ENCODE assay signal across 21 mouse cellular contexts in the genomic region with DNA sequence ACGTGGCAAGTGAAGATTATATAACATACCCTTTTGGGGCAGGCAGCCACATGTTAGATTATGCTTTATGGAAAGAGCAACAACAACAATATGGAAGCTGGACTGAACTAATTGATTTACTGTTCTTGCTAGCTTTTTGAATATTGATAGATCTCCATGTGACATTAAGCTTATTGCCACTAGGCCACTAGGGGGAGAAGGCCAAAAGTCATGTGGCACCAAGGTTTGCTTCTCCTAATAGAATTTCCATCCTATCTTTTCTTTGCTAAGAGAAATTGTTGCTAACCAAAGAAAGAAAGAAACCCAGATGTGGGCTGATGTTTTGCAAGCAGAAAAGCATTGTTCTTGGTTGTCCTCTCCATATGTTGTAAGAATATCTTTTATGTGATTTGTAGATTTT.
DNase-seq lines count a peak whose midpoint lies in the region; ATAC-seq and TF ChIP-seq lines count a peak whose summit lies in the region.
"Had no signal": no experiment of that assay in that cellular context is flagged by ENCODE, and none has a peak within 500 bp of the region (broad histone marks: within the 10 kb centered on the region; RNA-seq: fewer than 3 reads in every experiment).

No protein-coding gene starts in this region.

- H3K4me3 ChIP-seq in kidney, postnatal 0 days (replicated peaks; ENCODE audit: low read depth, low read length) = no peak overlapping the region
- no peak overlapping the region for H3K4me3 ChIP-seq in kidney, embryonic 15.5 days (replicated peaks)
- H3K4me3 ChIP-seq in CH12.LX (replicated peaks in 1 of 3; ENCODE audit: low read depth in 2 of 3, low read length in 2 of 3, poor library complexity in 1 of 3) = no peak overlapping the region
- no peak overlapping the region for H3K4me3 ChIP-seq in E14TG2a.4 (replicated peaks; ENCODE audit: low read length)
- no peak overlapping the region for H3K4me3 ChIP-seq in stomach, postnatal 0 days (ENCODE audit: low read depth, low read length)
- H3K4me3 ChIP-seq: embryonic facial prominence, embryonic 15.5 days; erythroblast, embryonic 14.5 days; forebrain, embryonic 10.5 days; forebrain, embryonic 15.5 days; heart, adult 2 months; heart, embryonic 12.5 days; hindbrain, embryonic 10.5 days; hindbrain, embryonic 15.5 days had no signal

- H3K79me2 ChIP-seq in CH12.LX (replicated peaks; ENCODE audit: control insufficient read depth, extremely low read depth, insufficient read depth, poor library complexity, severe bottlenecking) = no peaks in the 10 kb centered on the region

- TF ChIP-seq EP300 in CH12.LX (IDR thresholded peaks at IDR 0.05; ENCODE audit: low read length) = no peak
- no peak for TF ChIP-seq EP300 in stomach, postnatal 0 days (optimal IDR thresholded peaks at IDR 0.05)

- peak; percentile 17 for TF ChIP-seq RAD21 in CH12.LX (IDR thresholded peaks at IDR 0.05; ENCODE audit: low read depth, low read length)

- H3K27ac ChIP-seq in kidney, postnatal 0 days = no peak overlapping the region
- H3K27ac ChIP-seq in kidney, embryonic 15.5 days = no peak overlapping the region
- no peak overlapping the region for H3K27ac ChIP-seq in CH12.LX (ENCODE audit: insufficient read depth, low read depth)
- H3K27ac ChIP-seq in stomach, postnatal 0 days (replicated peaks) = no peak overlapping the region
- H3K27ac ChIP-seq: embryonic facial prominence, embryonic 15.5 days; forebrain, embryonic 10.5 days; forebrain, embryonic 15.5 days; heart, adult 2 months; hindbrain, embryonic 10.5 days; hindbrain, embryonic 15.5 days had no signal

- no peaks in the 10 kb centered on the region for H3K4me1 ChIP-seq in kidney, postnatal 0 days (replicated peaks; ENCODE audit: insufficient read depth, low read length)
- H3K4me1 ChIP-seq in kidney, embryonic 15.5 days = no peaks in the 10 kb centered on the region
- H3K4me1 ChIP-seq in CH12.LX (ENCODE audit: control insufficient read depth in 1 of 2, insufficient read depth in 2 of 2) (no peaks in the 10 kb centered on the region), E14TG2a.4 (replicated peaks; ENCODE audit: low read depth, low read length) (peaks cover 7% of the 10 kb centered on the region)
- no peaks in the 10 kb centered on the region for H3K4me1 ChIP-seq in stomach, postnatal 0 days (replicated peaks; ENCODE audit: control insufficient read depth, insufficient read depth)
- H3K4me1 ChIP-seq: embryonic facial prominence, embryonic 15.5 days had no signal

- no peak for DNase-seq in kidney, postnatal 0 days (ENCODE audit: low spot score)
- peak; percentile 23 for DNase-seq in CH12.LX (ENCODE audit: extremely low read depth)
- no peak for DNase-seq in stomach, postnatal 0 days (ENCODE audit: low spot score)
- no peak for DNase-seq in right cerebral cortex, adult 18-20 months
- DNase-seq: adrenal gland, adult 2 months; adrenal gland, postnatal 25 days; cerebellum, adult 11 months; cerebellum, adult 8-10 months; embryo, embryonic 11 days; gastrocnemius, postnatal 10 days; heart, adult 2 months had no signal

- TF ChIP-seq CTCF in kidney, postnatal 0 days (IDR thresholded peaks at IDR 0.05; ENCODE audit: low read depth) = peak; percentile 40; the same call in 1 of the 2 replicates
- TF ChIP-seq CTCF in CH12.LX (conservative IDR thresholded peaks at IDR 0.05 in 1 of 2, IDR thresholded peaks at IDR 0.05 in 1 of 2; ENCODE audit: low read depth in 2 of 2, low read length in 2 of 2) (peak; percentile 28 to 63; a peak in 3 of 4 replicates), E14TG2a.4 (conservative IDR thresholded peaks at IDR 0.05; ENCODE audit: low read length) (peak; percentile 26)
- peak; percentile 39 for TF ChIP-seq CTCF in stomach, postnatal 0 days (IDR thresholded peaks at IDR 0.05; ENCODE audit: low read depth)

- ATAC-seq in kidney, postnatal 0 days (replicated peaks; ENCODE audit: low FRiP score, low read depth) = no peak
- ATAC-seq in kidney, embryonic 15.5 days (replicated peaks; ENCODE audit: low FRiP score) = no peak
- no peak for ATAC-seq in stomach, postnatal 0 days (ENCODE audit: low FRiP score, low TSS enrichment)
- ATAC-seq: forebrain, embryonic 15.5 days; inflammation-experienced regulatory T-cells, adult 6 months had no signal

- in situ Hi-C loops in CH12.LX (cut with MboI; ENCODE audit: low pct_ligation_motif_present, low pct_unique_long_range_greater_than_20kb, low sequenced_read_pairs) = no loop called here

- H3K9me3 ChIP-seq in kidney, postnatal 0 days (replicated peaks; ENCODE audit: low read length) = no peaks in the 10 kb centered on the region
- H3K9me3 ChIP-seq in kidney, embryonic 15.5 days (replicated peaks) = no peaks in the 10 kb centered on the region
- H3K9me3 ChIP-seq in CH12.LX (replicated peaks; ENCODE audit: low read length) (no peaks in the 10 kb centered on the region), E14TG2a.4 (ENCODE audit: low read length) (no peaks in the 10 kb centered on the region)
- no peaks in the 10 kb centered on the region for H3K9me3 ChIP-seq in stomach, postnatal 0 days (ENCODE audit: control insufficient read depth, low read length)
- H3K9me3 ChIP-seq: embryonic facial prominence, embryonic 15.5 days; forebrain, embryonic 10.5 days; forebrain, embryonic 15.5 days; heart, embryonic 12.5 days; hindbrain, embryonic 10.5 days; hindbrain, embryonic 15.5 days had no signal

- no peak overlapping the region for H3K4me2 ChIP-seq in kidney, postnatal 0 days (ENCODE audit: low read length)
- H3K4me2 ChIP-seq in kidney, embryonic 15.5 days = no peak overlapping the region
- H3K4me2 ChIP-seq in CH12.LX (ENCODE audit: insufficient read depth, low read depth, poor library complexity, severe bottlenecking) = no peak overlapping the region
- H3K4me2 ChIP-seq in stomach, postnatal 0 days (replicated peaks; ENCODE audit: low read depth) = no peak overlapping the region
- H3K4me2 ChIP-seq: embryonic facial prominence, embryonic 15.5 days; forebrain, embryonic 15.5 days; heart, embryonic 12.5 days; hindbrain, embryonic 15.5 days had no signal

- H3K9ac ChIP-seq in kidney, postnatal 0 days (ENCODE audit: low read depth, low read length) = no peak overlapping the region
- no peak overlapping the region for H3K9ac ChIP-seq in kidney, embryonic 15.5 days
- no peak overlapping the region for H3K9ac ChIP-seq in CH12.LX (ENCODE audit: insufficient read depth, low read depth)
- no peak overlapping the region for H3K9ac ChIP-seq in stomach, postnatal 0 days (ENCODE audit: low read length)
- H3K9ac ChIP-seq: embryonic facial prominence, embryonic 15.5 days; forebrain, embryonic 15.5 days; heart, embryonic 12.5 days; hindbrain, embryonic 15.5 days had no signal

- TF ChIP-seq POLR2A in CH12.LX (IDR thresholded peaks at IDR 0.05; ENCODE audit: low read depth, low read length) = no peak

- H3K36me3 ChIP-seq in kidney, postnatal 0 days (ENCODE audit: insufficient read depth, low read length) = no peaks in the 10 kb centered on the region
- H3K36me3 ChIP-seq in kidney, embryonic 15.5 days = no peaks in the 10 kb centered on the region
- no peaks in the 10 kb centered on the region for H3K36me3 ChIP-seq in CH12.LX (replicated peaks in 1 of 2; ENCODE audit: control insufficient read depth in 1 of 2, insufficient read depth in 1 of 2, low read length in 1 of 2)
- no peaks in the 10 kb centered on the region for H3K36me3 ChIP-seq in E14TG2a.4 (ENCODE audit: insufficient read depth, low read length)
- no peaks in the 10 kb centered on the region for H3K36me3 ChIP-seq in stomach, postnatal 0 days (ENCODE audit: control insufficient read depth, insufficient read depth, low read length)
- H3K36me3 ChIP-seq: embryonic facial prominence, embryonic 15.5 days; forebrain, embryonic 10.5 days; forebrain, embryonic 15.5 days; heart, embryonic 12.5 days; hindbrain, embryonic 10.5 days; hindbrain, embryonic 15.5 days had no signal

- 50% methylated on average over 1 of the region's 1 CpGs for WGBS in kidney, postnatal 0 days
- WGBS in kidney, embryonic 15.5 days = 68% methylated on average over 1 of the region's 1 CpGs
- WGBS in stomach, postnatal 0 days = 58% methylated on average over 1 of the region's 1 CpGs

- H3K27me3 ChIP-seq in kidney, postnatal 0 days (ENCODE audit: insufficient read depth, low read length) = no peaks in the 10 kb centered on the region
- no peaks in the 10 kb centered on the region for H3K27me3 ChIP-seq in kidney, embryonic 15.5 days
- H3K27me3 ChIP-seq in CH12.LX (replicated peaks) (no peaks in the 10 kb centered on the region), E14TG2a.4 (ENCODE audit: insufficient read depth, low read length) (peaks cover 12% of the 10 kb centered on the region)
- no peaks in the 10 kb centered on the region for H3K27me3 ChIP-seq in stomach, postnatal 0 days (ENCODE audit: control insufficient read depth, insufficient read depth, low read length)
- H3K27me3 ChIP-seq: embryonic facial prominence, embryonic 15.5 days; forebrain, embryonic 15.5 days; heart, embryonic 12.5 days; hindbrain, embryonic 15.5 days had no signal

- dilution Hi-C loops in CH12.LX (cut with MboI; ENCODE audit: extremely low pct_ligation_motif_present, extremely low pct_unique_long_range_greater_than_20kb, low sequenced_read_pairs) = no loop called here

TF ChIP-seq in CH12.LX, 34 proteins besides CTCF, POLR2A, EP300 and RAD21:
- TF ChIP-seq MYC (IDR thresholded peaks at IDR 0.05; ENCODE audit: low read depth, low read length) = peak; percentile 62; the same call in 1 of the 2 replicates
- no peak for TF ChIP-seq MXI1 (IDR thresholded peaks at IDR 0.05; ENCODE audit: low read depth, low read length)
- TF ChIP-seq SMC3 (IDR thresholded peaks at IDR 0.05; ENCODE audit: low read depth, low read length) = peak; percentile 57
